Mouse (Mus musculus) ES-Bruce4 (cell line): ENCODE results near the gene Vps37c.

ENCODE experiments used
- CTCF ChIP-seq: IDR thresholded peaks from one replicate; pipeline ENCODE4 v1.8.1; 2011; ENCODE audit warnings: low read depth, low read length
- POLR2A ChIP-seq: IDR thresholded peaks from one replicate; pipeline ENCODE4 v1.8.1; 2011; ENCODE audit warnings: low read length; ENCODE audit not compliant: insufficient read depth

- TF ChIP-seq CTCF (no peak), POLR2A (no peak)
Measured at GRCm38 (mm10) chr19:10681571-10681970, 7.0 kb upstream of the Vps37c start.
